Mouse (Mus musculus) heart, adult 2 months (tissue): ENCODE results near the gene Cdhr4.

Experiments used
- CTCF ChIP-seq: fragments of 200-600 bp; IDR thresholded peaks from 2 replicates; pipeline ENCODE4 v1.8.1; 2022; ENCODE audit warnings: antibody characterized with exemption, mild to moderate bottlenecking, moderate library complexity
- EP300 ChIP-seq: fragments of 200-500 bp; IDR thresholded peaks from 2 replicates; pipeline ENCODE4 v1.6.1; 2011; ENCODE audit warnings: low read depth, low read length, control low read depth; ENCODE audit not compliant: insufficient read depth
- POLR2A ChIP-seq: fragments of 200-500 bp; IDR thresholded peaks from 2 replicates; pipeline ENCODE4 v1.6.1; 2011; ENCODE audit warnings: mild to moderate bottlenecking, low read depth, low read length, control low read depth; ENCODE audit not compliant: insufficient read depth

- TF ChIP-seq CTCF (no peak), POLR2A (peak; percentile 99), EP300 (peak; percentile 56; the same call in 1 of the 2 replicates)
These were observed 9.8 kb downstream of the Cdhr4 start, which contains the start of gene Ip6k1 for GRCm38 (mm10) chr9:108001922-108002770.
